Mouse (Mus musculus): Measurements from ENCODE around the gene Oser1. TPM values are rescaled to one million over a fixed set of nuclear protein-coding genes. Genes with fewer than 3 reads are reported as not detected.

Gene Oser1
- polyA plus RNA-seq, 1 experiment from 2014 or later = 79.0 TPM

- H3K4me2 ChIP-seq (ENCODE audit: low read depth, low read length) = no peak overlapping the region
- H3K36me3 ChIP-seq (ENCODE audit: control insufficient read depth, insufficient read depth, low read length) = no peaks in the 10 kb centered on the region
- H3K9me3 ChIP-seq (replicated peaks; ENCODE audit: control insufficient read depth, low read length) = no peaks in the 10 kb centered on the region
- WGBS = 59% methylated on average over 8 of the region's 8 CpGs
- H3K4me1 ChIP-seq (ENCODE audit: control insufficient read depth, insufficient read depth, low read length) = peaks cover 17% of the 10 kb centered on the region
- no peak overlapping the region for H3K27ac ChIP-seq (ENCODE audit: low read length)
- H3K9ac ChIP-seq (ENCODE audit: low read length) = no peak overlapping the region
- no peaks in the 10 kb centered on the region for H3K27me3 ChIP-seq (ENCODE audit: control insufficient read depth, insufficient read depth, low read length)
- ATAC-seq (ENCODE audit: insufficient read depth, low FRiP score) = no peak
- no peak overlapping the region for H3K4me3 ChIP-seq (replicated peaks; ENCODE audit: low read length)
Observed at GRCm38 (mm10) chr2:163399222-163399621, 25.3 kb downstream of the Oser1 start.

GRCm38 (mm10) chr2:163398770-163399169 is 25.7 kb downstream of the Oser1 start:
- Histone ChIP-seq H3K27ac (ENCODE audit: low read length) (peak overlapping the region; percentile 84), H3K4me1 (ENCODE audit: control insufficient read depth, insufficient read depth, low read length) (peaks cover 17% of the 10 kb centered on the region), H3K36me3 (ENCODE audit: control insufficient read depth, insufficient read depth, low read length) (no peaks in the 10 kb centered on the region), H3K4me3 (replicated peaks; ENCODE audit: low read length) (peak overlapping the region; percentile 47; the same call in 1 of the 2 replicates), H3K4me2 (ENCODE audit: low read depth, low read length) (peak overlapping the region; percentile 47; the same call in 1 of the 2 replicates), H3K9me3 (replicated peaks; ENCODE audit: control insufficient read depth, low read length) (no peaks in the 10 kb centered on the region), H3K9ac (ENCODE audit: low read length) (0 out of 2 replicates have a peak overlapping the region, but pooled peaks have one; percentile 68), H3K27me3 (ENCODE audit: control insufficient read depth, insufficient read depth, low read length) (no peaks in the 10 kb centered on the region)
- ATAC-seq (ENCODE audit: insufficient read depth, low FRiP score) = no peak
- WGBS = 78% methylated on average over 4 of the region's 4 CpGs

GRCm38 (mm10) chr2:163397905-163398304 is 26.6 kb downstream of the Oser1 start, which contains the start of gene Jph2:
Gene Jph2, minus strand, starts transcription at chr2:163397993.
- peak within 1 kb of the TSS; percentile 47 for H3K4me2 ChIP-seq (ENCODE audit: low read depth, low read length)
- H3K4me3 ChIP-seq (replicated peaks; ENCODE audit: low read length) = peak within 1 kb of the TSS; percentile 47
- no peaks in the 10 kb centered on the region for H3K36me3 ChIP-seq (ENCODE audit: control insufficient read depth, insufficient read depth, low read length)
- H3K27me3 ChIP-seq (ENCODE audit: control insufficient read depth, insufficient read depth, low read length) = no peaks in the 10 kb centered on the region
- 8% methylated on average over 10 of the region's 10 CpGs for WGBS
- peak within 1 kb of the TSS; percentile 84 for H3K27ac ChIP-seq (ENCODE audit: low read length)
- no peaks in the 10 kb centered on the region for H3K9me3 ChIP-seq (replicated peaks; ENCODE audit: control insufficient read depth, low read length)
- peak within 1 kb of the TSS; percentile 68 for H3K9ac ChIP-seq (ENCODE audit: low read length)
- peak; percentile 83 for ATAC-seq (ENCODE audit: insufficient read depth, low FRiP score)
- H3K4me1 ChIP-seq (ENCODE audit: control insufficient read depth, insufficient read depth, low read length) = peaks cover 17% of the 10 kb centered on the region

- no peak for ATAC-seq (ENCODE audit: insufficient read depth, low FRiP score)
- Histone ChIP-seq H3K36me3 (ENCODE audit: control insufficient read depth, insufficient read depth, low read length) (no peaks in the 10 kb centered on the region), H3K27ac (ENCODE audit: low read length) (peak overlapping the region; percentile 84), H3K27me3 (ENCODE audit: control insufficient read depth, insufficient read depth, low read length) (no peaks in the 10 kb centered on the region), H3K9ac (ENCODE audit: low read length) (peak overlapping the region; percentile 68), H3K4me1 (ENCODE audit: control insufficient read depth, insufficient read depth, low read length) (peaks cover 17% of the 10 kb centered on the region), H3K4me3 (replicated peaks; ENCODE audit: low read length) (peak overlapping the region; percentile 47), H3K9me3 (replicated peaks; ENCODE audit: control insufficient read depth, low read length) (no peaks in the 10 kb centered on the region), H3K4me2 (ENCODE audit: low read depth, low read length) (peak overlapping the region; percentile 47)
- 84% methylated on average over 19 of the region's 19 CpGs for WGBS
Observed at GRCm38 (mm10) chr2:163397071-163397470, 27.4 kb downstream of the Oser1 start.

GRCm38 (mm10) chr2:163394977-163395376 is 29.5 kb downstream of the Oser1 start:
- no peaks in the 10 kb centered on the region for H3K9me3 ChIP-seq (replicated peaks; ENCODE audit: control insufficient read depth, low read length)
- ATAC-seq (ENCODE audit: insufficient read depth, low FRiP score) = no peak
- H3K4me1 ChIP-seq (ENCODE audit: control insufficient read depth, insufficient read depth, low read length) = peaks cover 17% of the 10 kb centered on the region
- no peaks in the 10 kb centered on the region for H3K27me3 ChIP-seq (ENCODE audit: control insufficient read depth, insufficient read depth, low read length)
- peak overlapping the region; percentile 47 for H3K4me2 ChIP-seq (ENCODE audit: low read depth, low read length)
- WGBS = 61% methylated on average over 6 of the region's 6 CpGs
- H3K4me3 ChIP-seq (replicated peaks; ENCODE audit: low read length) = peak overlapping the region; percentile 47
- H3K36me3 ChIP-seq (ENCODE audit: control insufficient read depth, insufficient read depth, low read length) = no peaks in the 10 kb centered on the region
- H3K9ac ChIP-seq (ENCODE audit: low read length) = peak overlapping the region; percentile 54; the same call in 1 of the 2 replicates
- peak overlapping the region; percentile 41; the same call in 1 of the 2 replicates for H3K27ac ChIP-seq (ENCODE audit: low read length)

GRCm38 (mm10) chr2:163393976-163394375 is 30.5 kb downstream of the Oser1 start:
- H3K27me3 ChIP-seq (ENCODE audit: control insufficient read depth, insufficient read depth, low read length) = no peaks in the 10 kb centered on the region
- no peak for ATAC-seq (ENCODE audit: insufficient read depth, low FRiP score)
- WGBS = 59% methylated on average over 6 of the region's 6 CpGs
- H3K4me2 ChIP-seq (ENCODE audit: low read depth, low read length) = peak overlapping the region; percentile 47
- H3K9ac ChIP-seq (ENCODE audit: low read length) = peak overlapping the region; percentile 54; the same call in 1 of the 2 replicates
- peaks cover 17% of the 10 kb centered on the region for H3K4me1 ChIP-seq (ENCODE audit: control insufficient read depth, insufficient read depth, low read length)
- peak overlapping the region; percentile 47 for H3K4me3 ChIP-seq (replicated peaks; ENCODE audit: low read length)
- H3K36me3 ChIP-seq (ENCODE audit: control insufficient read depth, insufficient read depth, low read length) = no peaks in the 10 kb centered on the region
- no peaks in the 10 kb centered on the region for H3K9me3 ChIP-seq (replicated peaks; ENCODE audit: control insufficient read depth, low read length)
- peak overlapping the region; percentile 44 for H3K27ac ChIP-seq (ENCODE audit: low read length)

GRCm38 (mm10) chr2:163393241-163393640 is 31.3 kb downstream of the Oser1 start:
- no peak for ATAC-seq (ENCODE audit: insufficient read depth, low FRiP score)
- WGBS = 91% methylated on average over 10 of the region's 10 CpGs
- peaks cover 11% of the 10 kb centered on the region for H3K4me1 ChIP-seq (ENCODE audit: control insufficient read depth, insufficient read depth, low read length)
- H3K4me3 ChIP-seq (replicated peaks; ENCODE audit: low read length) = peak overlapping the region; percentile 47; the same call in 1 of the 2 replicates
- H3K27ac ChIP-seq (ENCODE audit: low read length) = peak overlapping the region; percentile 44; the same call in 1 of the 2 replicates
- H3K4me2 ChIP-seq (ENCODE audit: low read depth, low read length) = peak overlapping the region; percentile 47
- no peaks in the 10 kb centered on the region for H3K9me3 ChIP-seq (replicated peaks; ENCODE audit: control insufficient read depth, low read length)
- H3K36me3 ChIP-seq (ENCODE audit: control insufficient read depth, insufficient read depth, low read length) = no peaks in the 10 kb centered on the region
- H3K27me3 ChIP-seq (ENCODE audit: control insufficient read depth, insufficient read depth, low read length) = no peaks in the 10 kb centered on the region
- peak overlapping the region; percentile 43; the same call in 1 of the 2 replicates for H3K9ac ChIP-seq (ENCODE audit: low read length)

GRCm38 (mm10) chr2:163392436-163392835 is 32.1 kb downstream of the Oser1 start:
- Histone ChIP-seq H3K4me1 (ENCODE audit: control insufficient read depth, insufficient read depth, low read length) (peaks cover 5% of the 10 kb centered on the region; the same call in 1 of the 2 replicates), H3K9ac (ENCODE audit: low read length) (peak overlapping the region; percentile 28; the same call in 1 of the 2 replicates), H3K9me3 (replicated peaks; ENCODE audit: control insufficient read depth, low read length) (no peaks in the 10 kb centered on the region), H3K4me3 (replicated peaks; ENCODE audit: low read length) (0 out of 2 replicates have a peak overlapping the region, but pooled peaks have one; percentile 12), H3K36me3 (ENCODE audit: control insufficient read depth, insufficient read depth, low read length) (no peaks in the 10 kb centered on the region), H3K4me2 (ENCODE audit: low read depth, low read length) (peak overlapping the region; percentile 33; the same call in 1 of the 2 replicates), H3K27me3 (ENCODE audit: control insufficient read depth, insufficient read depth, low read length) (no peaks in the 10 kb centered on the region), H3K27ac (ENCODE audit: low read length) (peak overlapping the region; percentile 41)
- WGBS = 67% methylated on average over 6 of the region's 6 CpGs
- peak; percentile 77; the same call in 1 of the 2 replicates for ATAC-seq (ENCODE audit: insufficient read depth, low FRiP score)

- Histone ChIP-seq H3K9me3 (replicated peaks; ENCODE audit: control insufficient read depth, low read length) (no peaks in the 10 kb centered on the region), H3K36me3 (ENCODE audit: control insufficient read depth, insufficient read depth, low read length) (no peaks in the 10 kb centered on the region), H3K4me1 (ENCODE audit: control insufficient read depth, insufficient read depth, low read length) (peaks cover 5% of the 10 kb centered on the region), H3K4me2 (ENCODE audit: low read depth, low read length) (no peak overlapping the region), H3K4me3 (replicated peaks; ENCODE audit: low read length) (no peak overlapping the region), H3K27ac (ENCODE audit: low read length) (peak overlapping the region; percentile 25), H3K9ac (ENCODE audit: low read length) (no peak overlapping the region), H3K27me3 (ENCODE audit: control insufficient read depth, insufficient read depth, low read length) (no peaks in the 10 kb centered on the region)
- peak; percentile 39; the same call in 1 of the 2 replicates for ATAC-seq (ENCODE audit: insufficient read depth, low FRiP score)
- 54% methylated on average over 15 of the region's 15 CpGs for WGBS
Observed at GRCm38 (mm10) chr2:163386423-163387190, 37.9 kb downstream of the Oser1 start.
